Mouse (Mus musculus): ENCODE measurements around the gene Pip5kl1.
A peak's percentile ranks its signal among the peaks of the same experiment; 100 is the strongest.

Gene Pip5kl1

DNA sequence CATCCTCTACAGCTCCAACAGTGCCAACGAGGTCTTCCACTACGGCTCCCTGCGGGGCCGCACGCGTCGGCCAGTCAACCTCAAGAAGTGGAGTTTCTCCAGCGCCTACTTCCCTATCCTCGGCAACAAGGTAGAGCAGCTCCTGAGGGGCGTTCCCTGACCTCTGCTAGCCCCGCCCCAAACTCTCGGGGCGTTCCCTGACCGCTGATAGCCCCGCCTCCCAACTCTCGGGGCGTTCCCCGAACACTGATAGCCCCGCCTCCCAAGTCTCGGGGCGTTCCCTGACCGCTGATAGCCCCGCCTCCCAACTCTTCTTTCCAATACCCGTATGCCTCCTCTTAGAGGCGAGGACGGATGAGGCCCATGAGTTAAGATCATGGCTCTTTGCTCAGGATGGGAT lies 37.7 kb downstream of the Pip5kl1 start:
- no peak for DNase-seq (ENCODE audit: low read depth, low spot score)

DNA sequence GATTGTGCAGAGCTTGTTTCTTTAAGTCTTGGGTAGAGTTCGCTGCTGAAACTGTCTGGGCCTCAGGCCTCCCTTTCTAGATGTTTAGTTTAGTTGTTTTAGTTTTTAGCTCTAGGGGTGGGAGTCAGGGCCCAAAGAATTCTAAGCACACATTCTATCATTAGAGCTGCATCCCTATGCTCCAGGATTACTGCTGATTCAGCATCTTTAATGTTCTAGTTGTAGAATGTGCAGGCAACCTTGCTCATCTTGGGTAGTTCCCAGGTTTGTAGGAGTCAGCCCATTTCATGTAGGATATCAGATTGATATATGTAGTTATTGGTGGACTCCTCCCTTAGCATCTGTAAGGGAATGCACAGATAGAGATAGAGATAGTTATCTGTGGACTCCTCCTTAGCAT lies 42.5 kb downstream of the Pip5kl1 start:
- no peak for DNase-seq (ENCODE audit: low read depth, low spot score)

DNA sequence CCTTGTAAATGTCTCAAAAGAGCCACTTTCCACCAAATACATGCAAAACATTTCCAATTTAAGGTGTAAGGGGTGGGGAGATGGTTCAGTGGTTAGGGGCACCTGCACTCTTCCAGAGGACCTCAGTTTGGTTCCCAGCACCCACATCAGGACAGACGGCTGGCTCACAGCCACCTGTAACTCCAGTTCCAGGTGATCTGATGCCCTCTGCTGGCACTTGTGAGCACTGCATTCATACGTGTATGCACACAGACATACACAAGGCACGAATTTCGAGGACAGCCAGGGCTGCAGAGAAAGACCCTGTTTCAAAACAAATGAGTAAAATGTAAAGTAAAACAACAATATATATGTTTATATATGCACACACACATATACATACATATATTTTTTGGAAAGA lies 43.0 kb downstream of the Pip5kl1 start:
- no peak for DNase-seq (ENCODE audit: low read depth, low spot score)

DNA sequence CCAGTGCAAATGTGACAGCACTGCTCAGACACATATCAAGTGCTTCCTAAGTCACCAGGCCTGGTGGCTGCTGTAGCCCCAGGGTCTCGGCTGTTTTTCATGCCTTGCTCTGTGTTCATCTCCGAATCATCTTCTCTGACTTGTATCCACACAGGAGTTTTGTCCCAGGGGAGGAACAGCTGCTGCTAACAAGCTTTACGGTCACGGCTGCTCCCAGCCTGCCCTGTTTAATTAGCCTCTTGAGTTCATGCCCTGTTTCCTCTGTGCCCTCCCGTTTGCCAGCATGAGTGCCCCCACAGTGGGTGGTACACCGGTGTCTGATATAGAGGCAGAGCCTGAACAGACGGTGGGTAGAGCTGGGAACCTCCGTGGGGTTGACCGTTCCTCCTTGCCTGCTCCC lies 43.5 kb downstream of the Pip5kl1 start:
- no peak for DNase-seq (ENCODE audit: low read depth, low spot score)

DNA sequence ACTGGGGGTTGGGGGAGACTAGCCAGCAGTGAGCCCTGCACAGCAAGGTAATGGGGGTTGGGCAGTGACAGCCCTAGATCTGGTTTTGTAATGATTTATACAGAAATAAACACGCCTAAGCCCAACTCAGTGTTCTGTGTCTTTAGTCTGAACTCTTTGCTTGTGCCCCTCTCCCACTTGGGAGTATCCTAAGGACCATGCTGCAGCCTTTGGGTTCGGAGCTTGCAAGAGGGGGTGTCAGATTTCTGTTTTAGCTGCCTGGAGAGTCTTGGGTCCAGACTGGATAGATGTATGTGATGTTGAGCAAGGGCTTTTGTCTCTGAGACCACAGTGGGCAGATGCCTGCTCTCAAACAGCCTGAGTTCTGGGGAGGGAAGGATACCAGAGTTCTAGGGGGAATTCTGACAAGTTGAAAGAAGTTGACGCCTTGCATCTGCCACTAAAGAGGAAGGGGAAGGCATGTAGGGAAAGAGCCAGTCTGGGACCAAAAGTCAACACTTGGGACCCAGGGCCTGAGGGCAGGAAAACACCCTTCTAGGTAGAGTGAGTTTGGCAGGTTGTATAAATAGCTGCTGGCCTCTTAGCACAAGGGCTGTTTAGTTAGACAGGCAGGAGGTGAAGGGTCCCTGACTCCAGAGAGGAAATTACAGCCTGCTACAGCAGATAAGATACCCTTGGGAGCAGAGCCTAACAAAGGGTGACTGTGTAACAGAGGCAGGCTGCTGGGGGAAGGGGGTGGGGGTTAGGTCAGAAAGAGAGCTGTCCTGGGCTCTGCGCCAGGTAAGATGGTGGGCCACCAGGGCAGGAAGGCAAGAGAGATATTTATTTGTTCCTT lies 46.3 kb downstream of the Pip5kl1 start:
- DNase-seq (ENCODE audit: low read depth, low spot score): no peak

GRCm38 (mm10) chr2:32621517-32621859 lies 46.9 kb downstream of the Pip5kl1 start, which contains the start of gene Ak1:
Ak1 (plus strand) TSS chr2:32621758.
- DNase-seq (ENCODE audit: low read depth, low spot score): no peak

GRCm38 (mm10) chr2:32624111-32624748 lies 49.6 kb downstream of the Pip5kl1 start:
- DNase-seq (ENCODE audit: low read depth, low spot score): no peak

GRCm38 (mm10) chr2:32625212-32625872 lies 50.7 kb downstream of the Pip5kl1 start:
- no peak for DNase-seq (ENCODE audit: low read depth, low spot score)

- DNase-seq (ENCODE audit: low read depth, low spot score): no peak
Observed at GRCm38 (mm10) chr2:32625873-32626694, 51.5 kb downstream of the Pip5kl1 start.

DNA sequence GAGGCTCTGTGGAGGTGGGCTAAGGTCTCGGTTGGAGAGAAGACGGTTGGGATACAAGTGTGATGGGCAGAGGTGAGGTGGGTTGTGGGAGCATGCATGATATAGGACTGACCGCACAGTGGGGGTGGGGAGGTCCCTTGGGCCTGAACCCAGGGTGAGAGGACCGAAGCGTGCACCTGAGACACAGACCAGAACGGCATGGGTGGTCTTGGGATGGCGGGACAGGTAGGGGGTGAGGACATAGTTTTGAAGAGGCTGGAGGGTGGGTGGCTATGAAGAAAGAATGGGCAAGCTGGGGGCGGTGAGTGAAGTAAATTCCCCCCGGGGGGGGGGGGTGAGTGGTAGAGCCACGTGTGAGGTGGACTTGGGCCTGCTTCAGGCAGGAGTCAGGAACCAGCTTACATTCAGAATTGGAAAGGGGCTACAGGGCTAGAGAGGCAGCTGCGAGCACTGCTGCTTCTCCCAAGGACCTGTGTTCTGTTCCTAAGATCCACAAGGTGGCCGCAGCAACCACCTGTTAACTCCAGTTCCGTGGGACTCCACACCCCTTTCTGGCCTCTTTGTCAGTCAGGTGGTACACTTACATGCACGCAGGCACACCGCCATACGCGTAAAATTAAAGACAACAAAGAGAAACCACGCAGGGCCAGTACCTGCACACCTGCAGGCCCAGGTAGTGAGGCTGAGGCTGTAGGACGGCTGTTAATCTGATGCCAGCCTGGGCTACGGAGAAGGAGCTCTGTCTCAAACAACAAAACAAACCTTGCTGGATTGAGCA lies 52.9 kb downstream of the Pip5kl1 start:
- no peak for DNase-seq (ENCODE audit: low read depth, low spot score)

DNA sequence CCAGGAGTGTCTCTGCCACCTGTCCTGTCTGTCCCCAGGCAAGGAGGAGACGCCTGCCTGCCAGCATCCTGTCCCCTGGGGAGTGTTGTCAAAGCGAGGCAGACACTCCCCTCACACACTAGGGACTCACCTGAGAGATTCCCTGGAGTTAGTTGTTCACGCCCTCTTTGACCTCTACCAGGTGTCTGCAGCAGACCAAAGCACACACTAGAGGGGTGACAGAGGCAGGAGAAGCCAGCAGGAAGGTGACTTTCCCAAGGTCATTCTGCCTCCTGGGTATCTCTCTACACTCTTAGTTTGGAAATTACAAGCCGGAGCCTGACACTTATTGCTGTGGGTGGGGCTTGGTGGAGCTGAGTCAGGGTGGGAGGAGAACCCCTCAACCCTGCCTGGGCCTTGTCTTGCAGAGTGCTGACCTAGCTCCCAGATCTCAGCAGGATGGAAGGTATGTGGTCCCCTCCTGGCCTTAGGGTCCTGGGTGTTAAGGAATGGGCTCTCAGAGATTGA lies 53.5 kb downstream of the Pip5kl1 start:
- no peak for DNase-seq (ENCODE audit: low read depth, low spot score)

- DNase-seq (ENCODE audit: low read depth, low spot score): no peak
Observed at GRCm38 (mm10) chr2:32628729-32629128, 54.1 kb downstream of the Pip5kl1 start.

DNA sequence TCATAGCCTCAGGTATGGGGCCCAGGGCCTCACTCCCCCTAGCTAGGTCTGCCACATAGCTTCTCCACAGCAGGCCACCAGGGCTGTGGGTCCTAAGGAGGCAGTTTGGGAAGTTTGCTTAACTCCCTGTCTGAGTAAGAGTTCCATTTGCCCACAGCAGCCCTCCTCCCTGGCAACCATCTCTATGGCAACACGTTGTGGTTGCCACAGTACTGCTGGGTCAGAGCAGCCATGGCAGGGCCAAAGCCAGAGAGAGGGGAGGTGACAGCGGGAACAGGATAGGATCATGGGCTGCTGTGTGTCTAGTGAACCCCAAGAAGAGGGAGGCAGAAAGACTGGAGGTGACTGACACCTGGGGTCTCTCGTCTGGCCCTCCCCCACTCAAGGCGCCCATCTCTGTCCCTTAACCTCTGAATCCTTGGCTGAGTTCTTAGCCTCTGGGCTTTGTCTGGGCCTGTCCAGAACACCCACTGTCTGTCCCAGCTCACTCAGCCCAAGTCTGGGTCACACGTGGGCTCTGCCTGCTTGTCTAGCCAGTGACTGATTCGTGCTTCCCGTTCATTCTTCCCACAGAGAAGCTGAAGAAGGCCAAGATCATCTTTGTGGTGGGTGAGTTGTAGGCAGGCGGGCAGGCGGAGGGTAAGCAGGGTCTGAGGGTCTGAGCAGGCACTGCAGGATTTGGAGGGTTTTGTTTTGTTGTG lies 54.8 kb downstream of the Pip5kl1 start:
- DNase-seq (ENCODE audit: low read depth, low spot score): no peak

DNA sequence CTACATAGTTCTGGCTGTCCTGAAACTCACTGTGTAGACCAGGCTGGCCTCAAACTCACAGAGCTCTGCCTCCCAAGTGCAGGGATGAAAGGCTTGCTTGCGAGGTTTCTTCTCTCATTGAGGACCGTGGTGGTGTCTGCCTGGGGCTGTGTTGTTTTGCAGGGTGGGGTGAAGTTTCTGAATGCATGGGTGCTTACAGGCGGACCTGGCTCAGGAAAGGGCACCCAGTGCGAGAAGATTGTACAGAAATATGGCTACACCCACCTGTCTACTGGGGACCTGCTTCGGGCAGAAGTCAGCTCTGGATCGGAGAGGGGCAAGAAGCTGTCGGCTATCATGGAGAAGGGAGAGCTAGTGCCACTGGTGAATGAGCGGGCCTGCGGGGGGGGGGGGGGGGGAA lies 55.4 kb downstream of the Pip5kl1 start:
- no peak for DNase-seq (ENCODE audit: low read depth, low spot score)

- no peak for DNase-seq (ENCODE audit: low read depth, low spot score)
Observed at GRCm38 (mm10) chr2:32631046-32631445, 56.4 kb downstream of the Pip5kl1 start.

GRCm38 (mm10) chr2:32631737-32632394 lies 57.3 kb downstream of the Pip5kl1 start:
- peak; percentile 75 for DNase-seq (ENCODE audit: low read depth, low spot score)
